Mouse (Mus musculus) hindbrain, postnatal 0 days (tissue): Measurements from ENCODE around the gene Mecom. TPM values are rescaled to one million over a fixed set of nuclear protein-coding genes. Genes with fewer than 3 reads are reported as not detected.

ENCODE experiments used
- ATAC-seq: fragments of 200-750 bp; cut with Nextera tagmentation; 2 replicates; pipeline ENCODE4 v1.8.0; 2017; ENCODE audit warnings: mild to moderate bottlenecking, moderate TSS enrichment, moderate library complexity
- DNase-seq: peaks from one replicate; pipeline ENCODE4 v3.0.0-alpha.2; 2015; ENCODE audit warnings: low spot score
- H3K27ac ChIP-seq: fragments of 300-500 bp; sonication (generic); 2 replicates; pipeline ENCODE4 v1.5.1; 2014; ENCODE audit warnings: mild to moderate bottlenecking
- H3K27me3 ChIP-seq: fragments of 300-500 bp; sonication (generic); 2 replicates; pipeline ENCODE4 v1.6.1; 2014; ENCODE audit warnings: low read length, mixed read lengths; ENCODE audit not compliant: insufficient read depth
- H3K36me3 ChIP-seq: fragments of 300-500 bp; sonication (generic); 2 replicates; pipeline ENCODE4 v1.6.1; 2014; ENCODE audit warnings: low read length, mixed read lengths; ENCODE audit not compliant: insufficient read depth
- H3K4me1 ChIP-seq: fragments of 300-500 bp; sonication (generic); 2 replicates; pipeline ENCODE4 v1.6.1; 2014; ENCODE audit warnings: antibody characterized with exemption, low read length, mixed read lengths; ENCODE audit not compliant: insufficient read depth
- H3K4me2 ChIP-seq: fragments of 300-500 bp; sonication (generic); 2 replicates; pipeline ENCODE4 v1.6.1; 2014; ENCODE audit warnings: low read depth, mild to moderate bottlenecking, low read length, moderate library complexity, mixed read lengths
- H3K4me3 ChIP-seq: fragments of 300-500 bp; sonication (generic); 2 replicates; pipeline ENCODE4 v1.5.1; 2014; ENCODE audit warnings: low read length
- H3K9ac ChIP-seq: fragments of 300-500 bp; sonication (generic); replicated peaks from 2 replicates; pipeline ENCODE4 v1.6.1; 2014; ENCODE audit warnings: mild to moderate bottlenecking, low read length, moderate library complexity, mixed read lengths
- H3K9me3 ChIP-seq: fragments of 300-500 bp; sonication (generic); 2 replicates; pipeline ENCODE4 v1.6.1; 2016; ENCODE audit warnings: low read length, mixed read lengths
- CTCF ChIP-seq: IDR thresholded peaks from 2 replicates; pipeline ENCODE4 v1.5.1; 2016; ENCODE audit warnings: antibody characterized with exemption, control low read depth, low read depth
- WGBS: fragments of 180-500 bp; shearing (Covaris S2); extraction: QIAGEN DNeasy Blood & Tissue Kit; methylation state at CpG from one replicate; pipeline ENCODE4 v1.1.7; 2014; 5-methylcytosine and 5-hydroxymethylcytosine counted together
- polyA plus RNA-seq: library from polyadenylated mRNA; unstranded; fragments of >200 nt; fragmentation: Nextera tagmentation; extraction: Ambion mirVana; gene quantifications from 2 replicates; pipeline ENCODE4 v1.2.1, GENCODE M21; 2015
- total RNA-seq: library from RNA; depleted of rRNA; stranded (reverse); fragments of >200 nt; gene quantifications from 2 replicates; pipeline ENCODE4 v1.2.3, GENCODE M21; 2014

Mecom gene
- total and polyA plus RNA-seq, 2 experiments from 2014 or later: 4.5 to 8.3 TPM

DNA sequence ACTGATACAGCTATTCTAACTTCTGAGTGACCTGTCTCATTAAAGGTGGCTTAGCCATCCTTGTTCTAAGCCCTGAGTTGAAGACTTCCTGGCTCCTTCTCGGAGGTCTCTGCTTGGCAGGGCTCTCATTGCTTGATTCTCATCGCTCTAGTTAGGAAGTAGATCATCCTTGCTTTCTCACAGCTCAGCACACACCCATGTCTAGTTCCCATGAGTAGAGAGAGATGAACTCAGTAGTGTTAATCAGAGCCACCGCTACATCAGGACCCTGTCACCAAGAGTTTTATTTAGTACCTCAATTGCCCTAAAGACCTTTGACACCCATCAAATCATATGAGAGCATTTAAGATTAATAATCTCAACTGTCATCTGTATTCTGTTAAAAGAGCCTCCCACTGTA lies 425.2 kb downstream of the Mecom start:
- Histone ChIP-seq H3K27me3 (no peaks in the 10 kb centered on the region), H3K27ac (no peak overlapping the region), H3K4me2 (no peak overlapping the region), H3K4me3 (no peak overlapping the region), H3K36me3 (no peaks in the 10 kb centered on the region), H3K9me3 (no peaks in the 10 kb centered on the region), H3K9ac (no peak overlapping the region), H3K4me1 (no peaks in the 10 kb centered on the region)
- TF ChIP-seq CTCF: no peak
- ATAC-seq (no peak), DNase-seq (no peak)
- WGBS: 90% methylated on average over 3 of the region's 3 CpGs

DNA sequence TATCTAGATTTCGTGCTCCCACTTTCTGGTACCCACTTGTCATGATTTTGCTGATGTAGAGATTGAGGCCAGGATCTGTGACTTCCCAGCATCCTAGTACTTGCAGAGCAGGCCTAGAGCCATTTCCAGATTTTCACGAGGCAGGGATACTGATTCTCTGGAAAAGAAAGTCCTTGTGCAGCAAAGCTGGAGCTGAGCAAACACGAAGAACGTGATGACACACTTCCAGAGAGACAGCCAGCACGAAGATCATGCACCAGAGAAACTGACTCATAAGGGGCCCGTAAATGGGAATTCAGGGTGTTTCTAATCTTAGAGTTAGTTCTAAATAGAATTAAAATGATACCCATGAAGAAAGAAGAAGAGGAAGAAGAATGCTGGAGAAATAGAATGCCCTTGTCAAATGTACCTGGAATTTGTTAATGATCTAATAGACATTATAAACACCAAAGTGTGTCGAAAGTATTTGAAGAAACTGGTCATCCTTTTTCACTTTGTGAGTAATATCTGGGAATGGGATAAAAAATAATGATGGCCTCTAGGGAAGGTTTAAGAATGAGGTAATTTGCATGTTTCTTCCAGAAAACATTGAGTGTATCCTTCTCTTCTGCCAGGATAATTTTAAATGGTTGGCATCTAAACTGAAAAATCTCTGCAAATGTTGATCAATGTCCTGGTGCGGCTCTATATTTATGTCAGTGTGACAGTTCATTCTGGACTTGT lies 426.9 kb downstream of the Mecom start:
- Histone ChIP-seq H3K4me3 (no peak overlapping the region), H3K9me3 (no peaks in the 10 kb centered on the region), H3K4me1 (no peaks in the 10 kb centered on the region), H3K27me3 (no peaks in the 10 kb centered on the region), H3K36me3 (no peaks in the 10 kb centered on the region), H3K4me2 (no peak overlapping the region), H3K9ac (no peak overlapping the region), H3K27ac (no peak overlapping the region)
- DNase-seq (no peak), ATAC-seq (no peak)
- WGBS: 87% methylated on average over 8 of the region's 8 CpGs
- no peak for TF ChIP-seq CTCF

DNA sequence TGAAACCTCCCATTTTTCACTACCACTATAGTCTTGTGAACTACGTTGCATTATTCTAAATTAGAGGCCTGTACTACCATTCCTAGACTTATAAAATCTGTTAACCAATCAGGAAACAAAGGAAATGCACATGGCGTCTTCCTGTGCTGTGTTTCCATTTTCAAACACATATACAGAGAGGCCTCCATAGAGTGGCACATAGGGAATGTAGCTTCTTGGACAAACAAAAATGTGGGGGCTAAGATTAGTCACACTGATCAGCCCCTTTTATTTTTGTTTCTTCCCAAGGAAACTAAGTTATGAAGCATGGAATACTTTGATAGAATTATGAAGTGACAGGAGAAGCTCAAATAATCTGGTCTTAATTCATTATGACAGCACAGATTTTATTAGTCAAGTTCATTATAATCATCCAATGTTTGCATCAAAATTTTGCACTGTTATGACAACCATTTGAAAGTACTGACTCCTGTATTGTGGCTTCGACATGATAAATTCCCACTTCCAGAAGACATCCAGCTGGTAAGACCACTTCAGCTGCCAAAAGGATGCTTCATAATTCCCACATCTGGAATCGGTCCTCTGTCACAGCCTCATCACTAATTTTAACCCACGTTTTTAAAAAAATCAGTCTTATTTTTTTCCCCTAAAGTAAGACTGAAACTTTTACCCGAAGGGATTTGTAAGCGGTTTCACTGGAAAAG lies 429.1 kb downstream of the Mecom start:
- H3K27me3 ChIP-seq: no peaks in the 10 kb centered on the region
- H3K27ac ChIP-seq: no peak overlapping the region
- H3K4me3 ChIP-seq: no peak overlapping the region
- H3K4me2 ChIP-seq: no peak overlapping the region
- no peaks in the 10 kb centered on the region for H3K9me3 ChIP-seq
- no peak for TF ChIP-seq CTCF
- 80% methylated on average over 7 of the region's 7 CpGs for WGBS
- H3K4me1 ChIP-seq: no peaks in the 10 kb centered on the region
- no peaks in the 10 kb centered on the region for H3K36me3 ChIP-seq
- ATAC-seq (no peak), DNase-seq (no peak)
- H3K9ac ChIP-seq: no peak overlapping the region

DNA sequence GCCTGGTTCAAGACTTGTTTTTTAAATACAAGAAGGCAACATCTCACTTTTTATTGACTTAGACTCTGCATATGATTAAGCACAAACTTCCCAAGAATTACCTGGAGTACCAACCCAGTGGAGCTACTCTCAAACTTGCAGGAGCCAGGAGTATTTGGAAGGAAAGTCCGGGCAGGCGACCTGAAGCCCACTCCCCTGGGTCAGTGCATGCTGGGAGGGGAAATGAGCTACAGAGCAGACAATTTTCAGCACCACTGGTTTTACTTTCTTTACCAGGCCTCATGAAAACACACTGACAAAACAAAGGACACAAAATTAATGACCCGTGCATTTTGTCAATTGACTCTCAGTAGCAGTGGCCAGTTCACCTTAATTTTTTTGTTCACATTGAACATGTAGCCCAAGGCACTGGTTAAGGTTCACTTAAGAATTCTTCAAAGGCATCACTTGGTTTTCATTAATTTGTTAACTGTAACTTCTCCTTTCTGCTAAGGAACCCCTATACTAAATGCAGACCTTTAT lies 434.5 kb downstream of the Mecom start:
- Histone ChIP-seq H3K9ac (no peak overlapping the region), H3K36me3 (no peaks in the 10 kb centered on the region), H3K4me1 (no peaks in the 10 kb centered on the region), H3K4me2 (no peak overlapping the region), H3K4me3 (no peak overlapping the region), H3K27me3 (no peaks in the 10 kb centered on the region), H3K27ac (no peak overlapping the region), H3K9me3 (no peaks in the 10 kb centered on the region)
- TF ChIP-seq CTCF: no peak
- ATAC-seq (no peak), DNase-seq (no peak)
- 27% methylated on average over 3 of the region's 3 CpGs for whole genome bisulfite sequencing

DNA sequence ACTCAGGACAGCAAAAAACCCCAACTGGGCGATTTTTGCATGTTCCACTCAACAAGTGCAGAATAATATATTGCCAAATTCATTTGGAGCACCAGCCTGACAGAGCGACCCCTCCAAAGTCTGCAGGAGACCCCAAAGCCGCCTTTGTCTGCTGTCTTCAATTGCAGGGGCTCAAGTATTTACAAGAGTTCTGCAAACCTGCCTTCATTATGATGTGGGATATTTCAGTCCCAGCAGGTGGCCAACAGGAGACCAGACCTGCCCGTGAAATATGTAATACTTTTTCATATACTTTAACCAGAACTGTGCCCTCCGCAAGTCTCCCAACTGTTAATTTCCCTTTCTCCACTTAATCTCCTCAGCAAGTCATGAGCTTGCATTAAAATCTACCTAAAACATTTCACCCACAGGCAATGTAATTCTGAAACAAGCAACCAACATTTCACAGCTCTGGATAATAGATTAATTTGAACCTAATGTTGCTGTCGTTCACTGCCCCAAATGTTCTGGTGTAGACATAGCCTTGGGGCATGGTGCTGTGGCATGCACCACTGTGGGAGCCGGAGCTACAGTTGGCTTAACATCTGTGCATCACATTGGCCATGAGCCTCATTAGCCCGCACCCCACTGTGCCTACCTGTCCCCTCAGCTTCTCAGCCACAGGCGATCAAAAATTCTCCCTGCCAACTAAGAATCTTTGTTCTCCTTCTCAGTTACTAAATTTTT lies 439.7 kb downstream of the Mecom start:
- H3K4me3 ChIP-seq: no peak overlapping the region
- no peak for DNase-seq
- H3K36me3 ChIP-seq: no peaks in the 10 kb centered on the region
- H3K4me2 ChIP-seq: no peak overlapping the region
- H3K4me1 ChIP-seq: no peaks in the 10 kb centered on the region
- ATAC-seq: no peak
- no peaks in the 10 kb centered on the region for H3K27me3 ChIP-seq
- H3K9me3 ChIP-seq: no peaks in the 10 kb centered on the region
- no peak for TF ChIP-seq CTCF
- H3K9ac ChIP-seq: no peak overlapping the region
- H3K27ac ChIP-seq: no peak overlapping the region
- WGBS: 64% methylated on average over 9 of the region's 9 CpGs

DNA sequence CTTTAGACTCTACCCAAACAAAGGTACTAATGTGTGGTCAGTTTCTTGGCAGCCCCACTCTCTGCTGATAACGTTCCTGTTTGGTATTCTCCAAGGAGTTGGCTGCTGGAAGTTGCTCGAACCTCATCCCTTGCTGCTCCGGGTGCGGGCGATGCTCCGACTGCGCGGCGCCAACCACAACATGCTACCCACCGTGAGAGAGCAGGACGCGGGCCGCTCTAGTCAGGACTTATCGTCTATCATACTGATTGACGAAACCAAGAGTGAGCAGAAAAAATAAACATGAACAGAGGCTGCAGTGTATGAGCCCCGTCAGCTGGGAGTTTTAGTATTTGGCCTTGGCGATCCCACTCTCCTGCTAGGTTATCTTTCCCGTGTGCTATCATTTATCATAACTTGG lies 441.3 kb downstream of the Mecom start:
- no peak for TF ChIP-seq CTCF
- Histone ChIP-seq H3K36me3 (no peaks in the 10 kb centered on the region), H3K4me3 (no peak overlapping the region), H3K27ac (no peak overlapping the region), H3K9ac (no peak overlapping the region), H3K9me3 (no peaks in the 10 kb centered on the region), H3K4me2 (no peak overlapping the region), H3K4me1 (no peaks in the 10 kb centered on the region), H3K27me3 (no peaks in the 10 kb centered on the region)
- ATAC-seq: no peak
- DNase-seq: no peak
- WGBS: 84% methylated on average over 18 of the region's 18 CpGs
